Mouse (Mus musculus): Measurements from ENCODE around the gene Rnf169.
A peak's percentile ranks its signal among the peaks of the same experiment; 100 is the strongest.

Gene Rnf169

GRCm38 (mm10) chr7:99893967-99894366, 86.3 kb downstream of the Rnf169 start:
- DNase-seq (ENCODE audit: low spot score) = no peak

DNA sequence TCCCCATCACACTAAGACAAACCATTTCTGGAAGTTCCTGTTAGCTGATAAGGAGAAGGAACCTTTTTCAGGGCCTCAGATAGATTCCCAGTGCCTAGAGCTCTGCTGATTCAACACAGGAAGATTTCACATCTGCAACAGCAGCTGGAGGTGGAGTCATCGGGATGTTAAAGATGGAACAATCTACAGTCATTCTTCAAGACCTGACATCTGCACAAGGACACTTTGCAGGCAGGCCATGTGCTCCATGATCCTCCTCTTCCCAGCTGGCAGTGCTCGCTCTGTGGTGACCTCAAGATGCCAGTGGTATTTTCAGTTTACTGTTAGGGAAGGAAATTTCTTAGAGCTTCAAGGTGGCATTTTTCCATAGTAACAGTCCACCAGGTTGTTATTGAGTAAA, 87.9 kb downstream of the Rnf169 start:
- no peak for DNase-seq (ENCODE audit: low spot score)

- no peak for DNase-seq (ENCODE audit: low spot score)
Measured at GRCm38 (mm10) chr7:99891471-99891870, 88.8 kb downstream of the Rnf169 start.

DNA sequence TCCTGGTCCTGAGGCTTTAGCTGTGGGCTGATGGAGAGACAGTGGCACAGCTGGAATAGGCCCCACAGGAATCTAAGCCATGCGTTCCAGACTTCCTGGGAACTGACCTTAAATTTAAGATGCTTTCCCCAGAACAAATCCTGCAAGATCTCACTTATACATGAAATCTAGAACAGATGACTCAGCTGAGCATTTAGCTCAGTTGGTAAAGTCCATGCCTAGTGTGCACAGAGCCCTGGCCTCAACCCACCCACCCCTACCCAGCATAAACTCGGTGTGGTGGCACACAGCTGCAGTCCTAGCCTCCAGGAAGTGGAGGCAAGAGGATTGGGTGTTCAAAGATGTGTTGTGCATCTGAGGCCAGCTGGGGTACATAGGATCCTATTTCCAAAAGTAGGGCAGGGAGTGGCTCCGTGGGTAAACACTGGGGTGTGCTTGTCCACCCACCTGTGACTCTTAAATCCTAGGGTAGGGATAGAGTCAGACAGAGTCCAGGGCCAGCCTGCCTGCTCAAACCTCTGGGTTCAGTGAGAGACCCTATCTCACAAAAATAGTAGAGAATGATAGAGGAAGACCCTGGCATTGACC, 90.0 kb downstream of the Rnf169 start:
- DNase-seq (ENCODE audit: low spot score) = no peak

DNA sequence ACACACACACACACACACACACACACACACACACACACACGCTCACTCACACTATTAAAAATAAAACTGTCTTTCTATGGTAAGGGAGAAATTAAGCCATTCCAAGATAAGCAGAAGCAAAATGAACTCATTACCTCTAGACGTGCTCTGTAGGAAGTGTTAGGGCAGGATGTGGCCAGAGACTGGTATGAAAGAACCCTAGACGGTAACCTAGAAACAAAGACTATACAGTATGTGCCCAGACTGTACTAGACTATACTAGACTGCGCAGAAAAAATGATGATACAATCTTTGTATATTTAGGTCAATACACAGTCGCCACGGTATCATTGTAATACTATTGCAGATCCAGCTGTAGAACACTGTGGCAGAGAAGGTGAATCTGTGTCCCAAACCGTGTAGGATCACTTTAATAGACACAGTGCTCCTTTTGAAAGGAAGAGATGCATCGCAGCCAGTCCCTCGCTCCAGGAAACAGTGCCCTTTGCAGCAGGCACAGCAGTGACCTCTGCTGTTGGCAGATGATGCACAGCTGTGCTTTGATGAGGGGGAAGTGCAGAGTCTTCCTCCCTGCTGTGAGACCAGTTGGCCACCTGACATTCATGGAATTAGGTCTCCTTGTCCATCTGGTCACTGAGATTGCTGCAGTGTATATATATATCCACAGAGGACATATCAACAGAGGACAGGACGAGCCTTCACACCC, 90.9 kb downstream of the Rnf169 start:
- DNase-seq (ENCODE audit: low spot score) = no peak

- DNase-seq (ENCODE audit: low spot score) = no peak
Measured at GRCm38 (mm10) chr7:99887743-99888142, 92.5 kb downstream of the Rnf169 start.

DNA sequence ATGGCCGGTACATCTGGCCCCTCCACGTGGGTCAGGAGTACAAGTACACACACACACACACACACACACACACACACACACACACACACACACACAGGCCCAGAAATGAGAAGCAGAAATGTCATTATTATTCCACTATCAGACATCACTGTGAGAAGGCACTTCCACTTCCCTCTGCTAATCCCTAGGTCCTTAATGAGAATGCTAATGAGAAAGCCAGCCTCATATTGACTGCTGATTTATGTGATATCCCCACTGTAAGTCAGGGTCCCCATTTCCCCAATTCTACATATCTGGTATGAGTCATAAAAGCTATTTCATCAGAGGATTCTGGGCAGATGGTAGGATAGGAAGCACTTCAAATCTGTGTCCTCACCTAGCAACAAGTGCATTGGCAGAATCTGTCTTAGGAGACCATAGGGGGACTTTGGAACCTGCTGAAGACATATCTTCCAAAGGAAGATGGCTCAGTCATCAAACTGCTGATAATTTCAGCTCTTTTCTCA, 93.0 kb downstream of the Rnf169 start:
- no peak for DNase-seq (ENCODE audit: low spot score)

DNA sequence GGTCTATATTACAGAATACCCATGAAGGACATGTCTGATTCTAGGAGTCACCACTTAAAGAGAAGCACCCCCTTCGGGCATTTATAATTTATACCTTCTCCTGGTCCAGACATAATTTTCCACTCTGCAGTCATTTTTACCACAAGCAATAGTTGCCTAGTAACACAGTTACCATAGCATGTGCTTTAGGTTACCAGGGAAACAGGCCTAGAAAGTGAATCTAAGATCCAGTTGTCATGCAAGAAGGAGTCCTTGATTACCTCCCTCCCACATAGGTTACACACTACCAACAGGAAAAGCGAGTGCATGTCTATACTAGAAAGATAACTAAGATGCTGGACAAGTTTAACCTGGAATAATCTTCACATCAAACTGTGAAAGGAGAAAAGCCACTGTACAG, 102.0 kb downstream of the Rnf169 start:
- DNase-seq (ENCODE audit: low spot score) = no peak

DNA sequence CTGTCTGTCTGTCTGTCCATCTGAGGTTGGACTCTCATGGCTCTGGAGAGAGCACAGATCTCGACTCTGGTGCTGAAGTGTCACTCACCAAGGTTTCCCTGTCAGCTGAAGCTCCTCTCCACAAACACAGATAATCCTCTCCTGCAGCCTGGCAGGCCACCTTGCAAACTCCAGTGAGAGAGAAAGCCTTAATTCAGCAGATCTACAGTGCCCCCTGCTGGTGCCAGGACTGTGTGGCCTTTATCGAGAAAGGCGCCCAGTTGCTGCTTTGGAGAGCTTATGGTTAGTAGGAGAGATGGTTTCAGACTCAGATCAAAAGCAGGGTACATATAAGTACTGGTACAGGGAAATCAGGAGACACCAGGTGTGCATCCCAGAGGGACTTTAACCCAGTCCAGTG, 103.9 kb downstream of the Rnf169 start:
- DNase-seq (ENCODE audit: low spot score) = peak; percentile 34

DNA sequence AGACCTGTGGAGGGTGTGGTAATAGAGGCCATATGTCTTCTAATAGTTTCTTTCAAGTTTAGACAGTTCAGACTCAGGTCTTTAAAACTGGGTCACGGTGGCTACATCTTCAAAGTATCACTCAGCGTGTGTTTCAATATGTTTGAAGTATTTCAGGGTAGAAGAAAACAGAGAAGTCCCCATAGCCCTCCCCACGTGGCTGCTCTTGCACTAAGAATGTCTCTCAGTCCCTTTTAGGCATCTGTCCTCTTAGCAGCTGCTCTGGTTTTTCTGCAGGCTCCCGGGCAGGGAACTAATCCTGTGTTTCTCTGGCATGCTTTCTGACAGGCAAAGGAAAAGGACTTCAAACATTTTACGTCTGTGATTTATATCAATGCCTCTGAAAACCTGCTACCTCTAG, 104.4 kb downstream of the Rnf169 start:
- DNase-seq (ENCODE audit: low spot score) = no peak

DNA sequence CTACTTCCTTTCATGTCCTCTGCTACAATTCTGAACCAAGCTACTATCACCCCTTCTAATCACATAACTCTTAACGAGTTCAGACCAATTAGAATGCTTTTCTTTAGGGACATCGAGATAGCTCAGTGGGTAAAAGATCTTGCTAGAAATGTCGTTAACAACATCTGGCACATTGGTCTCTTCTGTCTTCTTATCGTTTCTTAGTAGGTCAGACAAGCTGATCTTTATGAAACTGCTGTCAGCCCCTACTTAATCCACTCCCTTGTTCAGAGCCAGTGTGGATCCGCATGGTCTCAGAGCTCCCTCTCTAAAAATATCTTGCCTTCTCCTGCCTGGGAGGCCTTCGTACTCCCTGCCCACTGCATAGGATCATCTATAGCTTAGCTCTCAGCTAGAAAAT, 106.3 kb downstream of the Rnf169 start:
- no peak for DNase-seq (ENCODE audit: low spot score)

Measured in ovary, adult 18-20 months (tissue).